Mouse (Mus musculus) kidney, postnatal 4 days (tissue): ENCODE measurements around the gene Anks6.

Experiments
- DNase-seq, 2 experiments: peaks; one replicate each; pipeline ENCODE4 v3.0.0; 2021; ENCODE audit warnings: mixed read lengths in 2 of 2

Anks6 gene

DNA sequence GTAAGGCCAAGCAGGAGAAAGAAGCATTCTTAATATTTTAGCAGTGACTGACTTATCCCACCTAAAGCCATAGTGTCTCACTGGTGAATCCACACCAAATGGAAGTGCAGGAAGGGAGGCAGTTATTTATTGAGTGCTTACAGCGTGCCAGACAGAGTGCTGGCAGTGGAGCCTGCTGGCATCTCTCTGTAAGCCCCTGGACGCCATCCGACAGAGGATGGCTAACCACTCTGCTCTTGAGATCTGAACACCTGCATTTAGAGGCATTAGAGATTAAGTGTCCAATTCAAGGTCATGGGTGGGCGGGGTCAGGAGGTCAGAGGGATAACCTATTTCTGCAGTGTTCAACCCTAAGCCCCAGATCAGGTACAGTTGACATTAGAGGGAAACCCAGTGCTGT is 68.4 kb downstream of the Anks6 start:
- DNase-seq: no peak

DNA sequence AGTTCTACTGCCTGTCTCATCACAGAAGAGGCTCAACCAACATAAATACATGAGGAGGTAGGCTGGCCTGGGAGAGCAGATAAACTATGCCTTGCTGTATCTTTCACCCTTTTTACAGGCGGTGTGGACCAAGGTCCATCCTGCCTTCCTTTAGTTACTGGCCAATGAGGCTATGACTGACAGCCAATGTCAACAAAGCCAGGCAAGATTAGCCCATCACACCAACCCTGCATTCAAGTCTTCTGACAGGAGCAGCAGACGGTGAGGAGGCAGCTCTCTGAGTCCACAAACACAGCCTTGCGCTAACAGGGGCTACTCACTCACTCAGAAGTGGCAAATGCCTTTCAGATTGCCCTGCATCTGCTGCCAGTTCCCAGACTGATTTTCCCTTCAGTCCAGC is 69.0 kb downstream of the Anks6 start:
- no peak for DNase-seq

DNA sequence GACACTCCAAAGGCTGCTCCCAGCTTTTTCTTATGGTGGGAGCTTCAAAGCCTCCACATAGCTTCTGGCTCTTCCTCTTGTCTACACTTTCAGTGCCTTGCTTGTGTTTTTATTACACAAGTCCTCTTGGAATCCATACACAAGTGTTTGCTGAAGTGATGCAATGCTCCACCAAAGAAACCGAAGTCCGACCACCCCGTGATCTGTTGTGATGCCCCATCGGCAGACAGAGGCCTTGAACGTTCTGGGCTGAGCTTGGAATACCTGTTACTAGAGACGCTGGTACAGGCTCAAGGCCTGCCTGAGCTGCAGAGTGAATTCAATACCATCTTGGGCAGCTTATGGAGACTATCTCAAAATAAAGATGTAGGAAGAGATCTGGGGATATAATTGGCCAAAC is 69.4 kb downstream of the Anks6 start:
- no peak for DNase-seq

DNA sequence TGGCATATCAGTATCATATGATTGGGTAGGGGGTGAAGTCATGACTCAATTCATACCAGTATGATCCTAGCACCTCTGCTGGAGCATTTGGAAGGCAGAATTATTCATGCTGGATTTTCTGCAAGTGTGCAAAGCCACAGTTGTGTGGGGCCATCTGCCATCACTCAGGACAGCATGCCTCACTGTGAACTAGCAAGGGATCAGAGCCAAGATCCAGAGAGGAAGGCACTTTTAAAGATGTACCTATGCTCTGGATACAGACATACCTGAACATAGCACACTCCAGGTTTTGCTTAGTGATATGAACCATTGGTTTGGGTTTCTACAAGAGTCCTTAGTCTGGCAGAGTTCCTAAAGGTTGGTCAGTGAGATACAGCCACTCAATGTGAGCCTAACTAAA is 71.2 kb downstream of the Anks6 start:
- no peak for DNase-seq

DNA sequence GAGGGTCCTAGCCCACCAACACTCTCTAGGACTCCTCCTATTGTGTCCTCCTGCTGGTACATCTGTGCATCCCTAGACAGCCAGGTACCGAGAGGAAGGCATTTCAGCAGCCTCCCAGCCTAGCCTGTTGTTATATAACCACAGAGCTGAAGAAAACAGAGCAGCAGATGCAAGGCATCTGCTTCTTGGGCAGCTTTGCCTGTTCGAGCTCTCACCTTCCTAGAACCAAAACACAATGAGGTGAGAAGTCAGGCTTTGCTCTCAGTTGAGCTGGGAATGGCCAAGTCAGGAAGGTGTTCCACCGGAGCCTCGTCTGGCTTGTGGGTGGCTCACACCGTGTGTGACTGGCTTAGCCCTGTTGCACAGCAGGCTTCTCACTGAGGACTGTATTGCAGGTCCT is 74.3 kb downstream of the Anks6 start:
- no peak for DNase-seq

DNA sequence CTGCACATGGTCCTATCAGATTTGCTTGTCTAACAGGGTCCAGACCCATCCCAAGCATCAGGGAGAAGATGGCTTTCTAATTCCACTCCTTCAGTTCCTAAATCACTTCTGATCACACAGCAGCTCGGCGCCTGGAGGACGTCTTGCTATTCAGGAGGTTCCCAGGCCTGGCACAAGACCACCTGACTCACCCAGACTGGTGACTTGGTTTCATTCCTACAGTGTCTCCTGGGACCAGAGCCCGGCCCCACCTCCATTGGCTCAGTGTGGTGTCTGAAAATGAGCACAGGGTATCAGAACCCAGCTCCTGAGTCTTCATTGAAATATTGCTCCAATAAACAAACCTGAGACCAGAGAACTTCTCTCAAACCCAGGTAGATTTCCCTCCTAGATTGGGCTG is 75.1 kb downstream of the Anks6 start:
- no peak for DNase-seq

DNA sequence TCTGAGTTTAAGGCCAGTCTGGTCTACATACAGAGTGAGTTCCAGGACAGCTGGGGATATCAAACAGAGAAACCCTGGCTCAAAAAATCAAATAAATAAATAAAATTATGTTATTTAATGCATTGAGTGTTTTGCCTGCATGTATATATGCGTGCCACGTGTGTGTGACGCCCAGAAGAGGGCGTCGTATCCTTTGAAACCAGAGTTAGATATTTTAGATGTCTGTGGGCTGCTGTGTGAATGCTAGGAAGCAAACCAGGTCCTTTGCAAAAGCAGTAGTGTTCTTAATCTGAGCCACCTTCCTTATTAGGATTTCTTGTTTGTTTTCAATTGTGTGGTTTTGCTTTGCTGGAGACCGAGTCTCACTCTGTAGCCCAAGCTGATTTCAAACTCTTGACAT is 78.9 kb downstream of the Anks6 start:
- DNase-seq: no peak

DNA sequence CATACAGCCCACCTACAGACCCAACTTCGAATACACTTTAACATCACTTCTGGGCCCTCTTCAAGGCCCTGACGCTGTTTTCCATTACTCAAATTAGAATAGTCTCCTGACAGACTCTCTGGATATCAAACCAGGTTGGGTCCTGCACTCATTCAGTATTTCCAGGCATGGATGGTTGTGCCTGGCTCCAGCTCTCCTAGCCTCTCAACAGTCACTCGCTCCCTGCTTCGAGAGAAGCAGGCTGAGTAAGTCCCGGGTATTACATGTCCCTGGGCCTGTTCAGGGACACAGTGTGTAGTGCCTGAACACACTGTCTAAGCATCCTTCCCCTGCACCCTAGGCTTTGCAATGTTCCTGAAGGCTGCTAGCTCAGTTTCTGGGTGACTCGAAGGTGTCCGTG is 80.1 kb downstream of the Anks6 start:
- no peak for DNase-seq

DNA sequence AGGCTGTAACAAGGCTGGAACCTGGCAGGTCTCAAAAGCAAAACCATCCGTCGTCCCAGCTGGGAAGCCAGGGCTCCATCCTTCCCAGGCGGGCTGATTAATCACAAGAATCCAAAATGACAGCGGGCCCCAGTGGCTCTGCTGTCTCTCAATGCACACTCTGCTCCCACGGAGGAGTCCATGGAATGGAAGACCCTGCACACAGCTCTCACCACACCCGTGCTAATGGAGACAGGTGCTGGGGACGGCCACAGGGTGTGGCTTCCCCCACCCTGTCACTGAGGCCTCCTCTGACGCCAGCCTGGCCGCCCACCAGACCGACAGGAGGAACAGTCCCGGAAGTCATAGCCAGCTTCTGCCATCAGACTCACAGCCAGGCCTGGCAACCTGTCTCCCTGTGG is 80.6 kb downstream of the Anks6 start:
- no peak for DNase-seq

DNA sequence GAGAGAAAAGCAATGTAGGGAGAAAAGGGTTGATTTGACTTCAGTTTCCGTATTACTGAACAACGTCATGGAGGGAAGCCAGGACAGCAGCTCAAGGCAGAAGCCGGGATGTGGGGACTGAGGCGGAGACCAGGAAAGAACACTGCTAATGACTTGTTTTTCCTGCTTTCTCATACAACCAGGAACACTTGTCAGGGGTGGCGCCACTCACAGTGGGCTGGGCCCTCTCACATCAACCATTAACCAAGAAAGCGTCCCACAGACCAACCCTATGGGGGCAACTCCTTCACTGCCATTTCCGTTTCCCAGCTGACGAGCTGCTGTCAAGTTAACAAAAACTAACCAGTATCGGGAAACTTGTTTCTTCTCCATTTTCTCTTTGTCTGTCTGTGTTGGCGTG is 83.9 kb downstream of the Anks6 start:
- peak in 1 of 2 experiments; percentile 23 for DNase-seq

DNA sequence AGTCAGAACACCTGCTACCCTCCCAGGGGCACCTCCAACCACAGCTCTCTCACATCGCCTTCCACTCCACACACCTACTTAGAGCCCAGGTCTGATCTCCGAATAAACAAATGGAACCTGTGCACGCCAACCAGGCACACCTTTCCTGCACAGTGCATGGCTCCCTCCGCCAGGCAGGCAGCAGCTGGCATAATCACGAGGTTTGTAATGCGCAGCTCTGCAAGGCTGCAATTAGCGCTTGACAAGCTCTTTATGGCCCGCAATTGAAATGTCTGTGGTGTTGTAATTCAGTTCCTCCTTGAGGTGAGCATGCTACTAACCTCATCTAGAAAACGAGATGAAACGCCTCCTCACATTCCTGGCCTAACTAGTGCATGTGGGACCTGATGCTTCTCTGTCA is 89.2 kb downstream of the Anks6 start:
- DNase-seq: no peak

DNA sequence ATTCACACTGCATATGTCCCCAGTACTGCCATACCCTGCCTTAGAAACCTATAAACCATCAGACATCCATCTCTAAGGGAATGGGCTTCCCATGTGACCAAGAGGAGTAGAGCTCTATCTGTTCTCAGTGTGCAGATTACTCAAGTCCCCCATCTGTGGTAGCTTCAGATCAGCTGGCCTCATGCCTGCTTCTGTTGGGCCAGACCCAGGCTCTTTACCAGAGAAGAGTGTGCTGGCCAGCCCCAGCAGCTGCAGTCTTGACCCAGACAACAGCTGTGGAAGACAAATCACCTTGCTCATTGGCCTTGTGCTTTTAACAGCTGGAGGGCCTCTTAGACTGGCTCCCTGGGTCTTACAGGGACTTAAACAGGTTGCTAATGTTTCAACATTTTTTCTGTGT is 90.7 kb downstream of the Anks6 start:
- DNase-seq: peak in 1 of 2 experiments; percentile 10
